Mouse (Mus musculus) ES-Bruce4 (cell line): ENCODE results near the gene Olfr631.

Experiments
- CTCF ChIP-seq: IDR thresholded peaks from one replicate; pipeline ENCODE4 v1.8.1; 2011; ENCODE audit warnings: low read depth, low read length
- EP300 ChIP-seq: IDR thresholded peaks from 2 replicates; pipeline ENCODE4 v1.6.1; 2011; ENCODE audit warnings: low read depth, low read length; ENCODE audit not compliant: insufficient read depth

DNA sequence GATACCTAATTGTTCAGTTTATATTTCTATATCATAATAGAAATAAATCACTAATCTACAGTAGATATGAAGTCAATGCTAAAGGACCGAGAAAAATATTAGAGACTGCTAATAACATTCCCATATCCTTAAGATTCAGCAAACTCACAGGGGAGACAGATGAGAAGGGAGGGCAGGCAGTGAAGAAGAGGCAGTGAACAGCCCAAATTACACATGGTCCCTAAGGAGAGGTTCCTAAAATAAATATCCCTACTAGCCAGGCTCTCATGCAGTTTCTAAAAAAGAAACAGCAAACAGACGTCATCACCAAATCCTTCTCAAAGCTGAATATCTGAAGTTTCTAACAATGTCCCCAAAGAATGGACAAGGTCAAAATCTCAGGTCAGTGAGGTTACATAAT lies 25.4 kb upstream of the Olfr631 start, which contains the start of gene Olfr65:
- TF ChIP-seq CTCF (no peak), EP300 (no peak)
